Mouse (Mus musculus): ENCODE measurements around the gene Tmc2.

GRCm38 (mm10) chr2:130188391-130188790 is 6.6 kb upstream of the Tmc2 start:
- no peak for TF ChIP-seq CTCF (IDR thresholded peaks at IDR 0.05; ENCODE audit: low read depth, low read length)
- TF ChIP-seq GATA1 (IDR thresholded peaks at IDR 0.05; ENCODE audit: borderline replicate concordance, low read length), result no peak

Data from G1E (cell line).